Mouse (Mus musculus): Measurements from ENCODE around the gene Slc35f6. TPM values are rescaled to one million over a fixed set of nuclear protein-coding genes. Genes with fewer than 3 reads are reported as not detected.
"Not testable (repeated sequence)": the region's sequence is repeated elsewhere in the genome, so short reads cannot be mapped to it uniquely, and the experiment has no call there.

The Slc35f6 gene
- polyA plus RNA-seq, 1 experiment from 2014 or later, result 27.5 TPM

GRCm38 (mm10) chr5:30665360-30665759 lies 17.6 kb downstream of the Slc35f6 start:
- no peak overlapping the region for H3K4me3 ChIP-seq
- no peak overlapping the region for H3K27ac ChIP-seq
- no peak for ATAC-seq (ENCODE audit: low FRiP score, low read depth)
- peaks cover 18% of the 10 kb centered on the region for H3K36me3 ChIP-seq
- H3K9me3 ChIP-seq, result 0 out of 2 replicates have a peak, but pooled peaks cover 7% of the 10 kb centered on the region
- no peaks in the 10 kb centered on the region for H3K27me3 ChIP-seq
- peaks cover 28% of the 10 kb centered on the region for H3K4me1 ChIP-seq
- no peak overlapping the region for H3K9ac ChIP-seq
- H3K4me2 ChIP-seq (replicated peaks), result no peak overlapping the region
- WGBS, result 85% methylated on average over 9 of the region's 9 CpGs

GRCm38 (mm10) chr5:30665968-30666367 lies 18.2 kb downstream of the Slc35f6 start:
- H3K4me2 ChIP-seq (replicated peaks), result peak overlapping the region; percentile 83
- H3K4me3 ChIP-seq, result peak overlapping the region; percentile 87
- peak overlapping the region; percentile 67 for H3K9ac ChIP-seq
- peaks cover 24% of the 10 kb centered on the region for H3K36me3 ChIP-seq
- peak overlapping the region; percentile 85 for H3K27ac ChIP-seq
- no peak for ATAC-seq (ENCODE audit: low FRiP score, low read depth)
- WGBS, result 58% methylated on average over 6 of the region's 6 CpGs
- peaks cover 28% of the 10 kb centered on the region for H3K4me1 ChIP-seq
- 0 out of 2 replicates have a peak, but pooled peaks cover 1% of the 10 kb centered on the region for H3K9me3 ChIP-seq
- no peaks in the 10 kb centered on the region for H3K27me3 ChIP-seq

GRCm38 (mm10) chr5:30666391-30667195 lies 18.9 kb downstream of the Slc35f6 start, which contains the start of gene Cenpa:
Cenpa (plus strand) TSS chr5:30666777.
- H3K4me3 ChIP-seq, result peak within 1 kb of the TSS; percentile 87
- peaks cover 28% of the 10 kb centered on the region for H3K4me1 ChIP-seq
- peak within 1 kb of the TSS; percentile 85 for H3K27ac ChIP-seq
- H3K27me3 ChIP-seq, result no peaks in the 10 kb centered on the region
- peak within 1 kb of the TSS; percentile 83 for H3K4me2 ChIP-seq (replicated peaks)
- peak within 1 kb of the TSS; percentile 83 for H3K9ac ChIP-seq
- H3K9me3 ChIP-seq, result no peaks in the 10 kb centered on the region
- peak; percentile 97 for ATAC-seq (ENCODE audit: low FRiP score, low read depth)
- WGBS, result under 1% methylated on average over 40 of the region's 40 CpGs
- peaks cover 30% of the 10 kb centered on the region for H3K36me3 ChIP-seq

- Histone ChIP-seq H3K4me1 (peaks cover 28% of the 10 kb centered on the region), H3K27ac (peak overlapping the region; percentile 69; the same call in 1 of the 2 replicates), H3K4me3 (peak overlapping the region; percentile 87), H3K9me3 (no peaks in the 10 kb centered on the region), H3K4me2 (replicated peaks) (peak overlapping the region; percentile 83), H3K36me3 (peaks cover 36% of the 10 kb centered on the region), H3K27me3 (no peaks in the 10 kb centered on the region), H3K9ac (peak overlapping the region; percentile 83)
- WGBS, result under 1% methylated on average over 13 of the region's 13 CpGs
- no peak for ATAC-seq (ENCODE audit: low FRiP score, low read depth)
These were observed 19.5 kb downstream of the Slc35f6 start for GRCm38 (mm10) chr5:30667215-30667614.

- H3K4me3 ChIP-seq, result peak overlapping the region; percentile 87
- H3K27ac ChIP-seq, result no peak overlapping the region
- peaks cover 28% of the 10 kb centered on the region for H3K4me1 ChIP-seq
- 3% methylated on average over 3 of the region's 3 CpGs for WGBS
- no peak for ATAC-seq (ENCODE audit: low FRiP score, low read depth)
- H3K36me3 ChIP-seq, result peaks cover 41% of the 10 kb centered on the region
- peak overlapping the region; percentile 83 for H3K9ac ChIP-seq
- no peaks in the 10 kb centered on the region for H3K27me3 ChIP-seq
- no peaks in the 10 kb centered on the region for H3K9me3 ChIP-seq
- H3K4me2 ChIP-seq (replicated peaks), result peak overlapping the region; percentile 83
These were observed 20.0 kb downstream of the Slc35f6 start for GRCm38 (mm10) chr5:30667686-30668085.

- WGBS, result 91% methylated on average over 9 of the region's 9 CpGs
- no peaks in the 10 kb centered on the region for H3K27me3 ChIP-seq
- no peak for ATAC-seq (ENCODE audit: low FRiP score, low read depth)
- peaks cover 53% of the 10 kb centered on the region for H3K36me3 ChIP-seq
- H3K27ac ChIP-seq, result no peak overlapping the region
- no peak overlapping the region; the same call in none of the 2 replicates for H3K4me3 ChIP-seq
- H3K4me2 ChIP-seq (replicated peaks), result peak overlapping the region; percentile 83
- H3K9me3 ChIP-seq, result no peaks in the 10 kb centered on the region
- peaks cover 28% of the 10 kb centered on the region for H3K4me1 ChIP-seq
- H3K9ac ChIP-seq, result no peak overlapping the region
These were observed 21.1 kb downstream of the Slc35f6 start for GRCm38 (mm10) chr5:30668637-30669495.

GRCm38 (mm10) chr5:30669496-30669830 lies 21.7 kb downstream of the Slc35f6 start:
- Histone ChIP-seq H3K27ac (no peak overlapping the region), H3K36me3 (peaks cover 58% of the 10 kb centered on the region), H3K9me3 (no peaks in the 10 kb centered on the region), H3K4me3 (no peak overlapping the region), H3K9ac (0 out of 2 replicates have a peak overlapping the region, but pooled peaks have one; percentile 8), H3K4me1 (peaks cover 28% of the 10 kb centered on the region), H3K4me2 (replicated peaks) (peak overlapping the region; percentile 83; the same call in 1 of the 2 replicates), H3K27me3 (no peaks in the 10 kb centered on the region)
- WGBS, result 92% methylated on average over 3 of the region's 3 CpGs
- ATAC-seq (ENCODE audit: low FRiP score, low read depth), result no peak

- Histone ChIP-seq H3K4me1 (peaks cover 28% of the 10 kb centered on the region), H3K27me3 (no peaks in the 10 kb centered on the region), H3K36me3 (peaks cover 62% of the 10 kb centered on the region), H3K9me3 (no peaks in the 10 kb centered on the region), H3K4me2 (replicated peaks) (no peak overlapping the region), H3K27ac (no peak overlapping the region), H3K4me3 (no peak overlapping the region), H3K9ac (no peak overlapping the region)
- 93% methylated on average over 7 of the region's 7 CpGs for WGBS
- no peak for ATAC-seq (ENCODE audit: low FRiP score, low read depth)
These were observed 22.4 kb downstream of the Slc35f6 start for GRCm38 (mm10) chr5:30670091-30670490.

- H3K27me3 ChIP-seq, result no peaks in the 10 kb centered on the region
- WGBS, result 83% methylated on average over 7 of the region's 7 CpGs
- H3K36me3 ChIP-seq, result peaks cover 71% of the 10 kb centered on the region
- no peak overlapping the region for H3K9ac ChIP-seq
- no peaks in the 10 kb centered on the region for H3K9me3 ChIP-seq
- H3K27ac ChIP-seq, result no peak overlapping the region
- ATAC-seq (ENCODE audit: low FRiP score, low read depth), result no peak
- no peak overlapping the region for H3K4me2 ChIP-seq (replicated peaks)
- no peak overlapping the region for H3K4me3 ChIP-seq
- H3K4me1 ChIP-seq, result peaks cover 6% of the 10 kb centered on the region; the same call in 1 of the 2 replicates
These were observed 26.3 kb downstream of the Slc35f6 start for GRCm38 (mm10) chr5:30674001-30674400.

- Histone ChIP-seq H3K4me1 (no peaks in the 10 kb centered on the region), H3K27ac (no peak overlapping the region), H3K9me3 (no peaks in the 10 kb centered on the region), H3K27me3 (no peaks in the 10 kb centered on the region), H3K36me3 (peaks cover 45% of the 10 kb centered on the region), H3K4me3 (no peak overlapping the region), H3K4me2 (replicated peaks) (no peak overlapping the region), H3K9ac (no peak overlapping the region)
- no peak for ATAC-seq (ENCODE audit: low FRiP score, low read depth)
- WGBS, result 85% methylated on average over 7 of the region's 7 CpGs
These were observed 29.1 kb downstream of the Slc35f6 start for GRCm38 (mm10) chr5:30676800-30677199.

GRCm38 (mm10) chr5:30678069-30678468 lies 30.3 kb downstream of the Slc35f6 start:
- ATAC-seq (ENCODE audit: low FRiP score, low read depth); H3K4me2 ChIP-seq (replicated peaks); H3K9ac ChIP-seq; H3K27me3 ChIP-seq; H3K9me3 ChIP-seq; H3K27ac ChIP-seq; H3K4me1 ChIP-seq; H3K4me3 ChIP-seq: not testable (repeated sequence)
- peaks cover 32% of the 10 kb centered on the region for H3K36me3 ChIP-seq
- WGBS, result 95% methylated on average over 3 of the region's 3 CpGs

GRCm38 (mm10) chr5:30678722-30679296 lies 31.1 kb downstream of the Slc35f6 start:
- no peak overlapping the region for H3K27ac ChIP-seq
- H3K4me2 ChIP-seq (replicated peaks), result no peak overlapping the region
- H3K9me3 ChIP-seq, result no peaks in the 10 kb centered on the region
- no peak overlapping the region for H3K9ac ChIP-seq
- ATAC-seq (ENCODE audit: low FRiP score, low read depth), result no peak
- peaks cover 25% of the 10 kb centered on the region for H3K36me3 ChIP-seq
- H3K4me1 ChIP-seq, result no peaks in the 10 kb centered on the region
- H3K27me3 ChIP-seq, result no peaks in the 10 kb centered on the region
- H3K4me3 ChIP-seq, result no peak overlapping the region
- 94% methylated on average over 4 of the region's 4 CpGs for WGBS
